Mouse (Mus musculus): ENCODE measurements around the gene Vpreb1. TPM values are rescaled to one million over a fixed set of nuclear protein-coding genes. Genes with fewer than 3 reads are reported as not detected.
"Not testable (repeated sequence)": the region's sequence is repeated elsewhere in the genome, so short reads cannot be mapped to it uniquely, and the experiment has no call there.

Gene Vpreb1
- polyA plus RNA-seq, 1 experiment from 2014 or later, result 1.8 TPM

DNA sequence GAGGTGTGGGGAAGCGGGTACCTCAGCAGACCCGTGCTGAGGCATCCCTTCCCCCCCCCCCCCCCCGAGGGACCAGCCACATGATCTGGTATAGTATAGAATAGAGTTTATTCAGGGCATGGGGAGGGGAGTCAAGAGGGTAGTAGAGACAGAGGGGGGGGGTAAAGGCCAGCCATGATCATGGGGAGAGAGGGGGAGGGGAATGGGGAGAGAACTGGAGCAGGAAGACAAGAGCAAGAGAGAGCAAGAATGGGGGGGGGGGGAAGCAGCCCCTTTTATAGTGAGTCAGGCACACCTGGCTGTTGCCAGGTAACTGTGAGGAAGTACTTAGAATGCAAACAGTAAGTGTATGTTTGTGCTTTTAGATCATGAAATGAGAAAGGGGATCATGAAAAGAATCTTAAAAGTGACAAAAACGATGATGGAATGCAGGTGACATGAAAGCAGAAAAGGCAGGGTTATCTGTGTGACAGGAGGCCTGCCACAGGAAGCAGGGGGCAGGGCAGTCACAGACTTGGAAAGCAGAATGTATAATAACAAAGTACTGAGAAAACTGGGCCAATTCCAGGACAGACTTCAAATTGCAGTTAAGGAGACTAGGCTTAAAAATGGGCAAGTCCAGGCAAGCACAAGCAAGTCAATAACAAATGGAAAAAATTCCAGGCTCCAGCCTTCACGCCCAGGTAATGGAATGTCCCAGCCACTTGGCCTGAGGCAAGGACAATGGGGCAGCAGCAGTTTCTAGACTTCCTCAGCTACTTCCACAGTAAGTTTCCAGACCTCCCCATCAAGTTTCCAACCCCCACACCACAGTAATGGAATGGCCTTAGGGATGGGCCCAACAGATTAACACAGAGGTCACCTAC, 4.7 kb downstream of the Vpreb1 start:
- Histone ChIP-seq H3K4me1 (ENCODE audit: control insufficient read depth, insufficient read depth, low read length) (no peaks in the 10 kb centered on the region), H3K36me3 (replicated peaks; ENCODE audit: control insufficient read depth, insufficient read depth, low read depth, low read length) (no peaks in the 10 kb centered on the region), H3K27ac (replicated peaks; ENCODE audit: low read depth, low read length) (no peak overlapping the region), H3K9ac (replicated peaks; ENCODE audit: low read length) (no peak overlapping the region), H3K4me2 (ENCODE audit: low read depth, low read length) (no peak overlapping the region), H3K9me3 (replicated peaks; ENCODE audit: control insufficient read depth, low read length) (no peaks in the 10 kb centered on the region), H3K27me3 (ENCODE audit: control insufficient read depth, insufficient read depth, low read length) (no peaks in the 10 kb centered on the region), H3K4me3 (ENCODE audit: low read depth, low read length) (no peak overlapping the region)
- DNase-seq (ENCODE audit: low spot score), result peak; percentile 47
- ATAC-seq (replicated peaks; ENCODE audit: insufficient number of reproducible peaks, low FRiP score, low TSS enrichment, low read depth), result no peak
- 39% methylated on average over 4 of the region's 5 CpGs for WGBS

GRCm38 (mm10) chr16:16865217-16865616, 5.4 kb downstream of the Vpreb1 start:
- no peak overlapping the region for H3K27ac ChIP-seq (replicated peaks; ENCODE audit: low read depth, low read length)
- no peaks in the 10 kb centered on the region for H3K4me1 ChIP-seq (ENCODE audit: control insufficient read depth, insufficient read depth, low read length)
- H3K27me3 ChIP-seq (ENCODE audit: control insufficient read depth, insufficient read depth, low read length), result no peaks in the 10 kb centered on the region
- H3K4me3 ChIP-seq (ENCODE audit: low read depth, low read length), result no peak overlapping the region
- no peak overlapping the region for H3K4me2 ChIP-seq (ENCODE audit: low read depth, low read length)
- H3K36me3 ChIP-seq (replicated peaks; ENCODE audit: control insufficient read depth, insufficient read depth, low read depth, low read length), result no peaks in the 10 kb centered on the region
- H3K9me3 ChIP-seq (replicated peaks; ENCODE audit: control insufficient read depth, low read length), result no peaks in the 10 kb centered on the region
- no peak for DNase-seq (ENCODE audit: low spot score)
- no peak overlapping the region for H3K9ac ChIP-seq (replicated peaks; ENCODE audit: low read length)
- no peak for ATAC-seq (replicated peaks; ENCODE audit: insufficient number of reproducible peaks, low FRiP score, low TSS enrichment, low read depth)

DNA sequence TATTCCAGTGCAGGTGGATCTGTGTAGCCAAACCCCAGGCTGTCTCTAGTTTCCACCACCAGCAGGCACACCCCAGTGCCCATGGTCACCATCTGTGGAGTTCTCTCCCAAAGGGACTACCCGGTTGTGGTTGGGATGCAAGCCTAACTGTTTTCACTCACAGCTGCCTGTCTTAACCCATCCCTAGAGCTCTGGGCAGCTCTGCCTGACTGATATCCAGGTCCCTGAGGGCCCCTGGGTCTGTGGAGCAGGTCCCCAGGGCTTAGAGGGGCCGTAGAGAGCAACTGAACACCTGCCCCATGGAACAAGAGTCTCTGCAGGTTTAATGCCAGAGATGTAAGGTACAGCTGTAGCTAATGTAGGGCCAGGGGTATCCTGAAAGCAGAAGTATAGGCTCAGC, 6.7 kb downstream of the Vpreb1 start, which contains the start of gene Igll1:
Igll1 (minus strand) TSS at position 8 of the 400 bp plus-strand sequence.
- H3K36me3 ChIP-seq (replicated peaks; ENCODE audit: control insufficient read depth, insufficient read depth, low read depth, low read length), result no peaks in the 10 kb centered on the region
- WGBS, result 82% methylated on average over 2 of the region's 2 CpGs
- no peaks in the 10 kb centered on the region for H3K4me1 ChIP-seq (ENCODE audit: control insufficient read depth, insufficient read depth, low read length)
- H3K4me3 ChIP-seq (ENCODE audit: low read depth, low read length), result no peak within 1 kb of the TSS
- DNase-seq (ENCODE audit: low spot score) (no peak), ATAC-seq (replicated peaks; ENCODE audit: insufficient number of reproducible peaks, low FRiP score, low TSS enrichment, low read depth) (no peak)
- H3K4me2 ChIP-seq (ENCODE audit: low read depth, low read length), result no peak within 1 kb of the TSS
- no peaks in the 10 kb centered on the region for H3K9me3 ChIP-seq (replicated peaks; ENCODE audit: control insufficient read depth, low read length)
- no peak within 1 kb of the TSS for H3K9ac ChIP-seq (replicated peaks; ENCODE audit: low read length)
- H3K27ac ChIP-seq (replicated peaks; ENCODE audit: low read depth, low read length), result no peak within 1 kb of the TSS
- no peaks in the 10 kb centered on the region for H3K27me3 ChIP-seq (ENCODE audit: control insufficient read depth, insufficient read depth, low read length)

- ATAC-seq (replicated peaks; ENCODE audit: insufficient number of reproducible peaks, low FRiP score, low TSS enrichment, low read depth), result no peak
- H3K9me3 ChIP-seq (replicated peaks; ENCODE audit: control insufficient read depth, low read length), result no peaks in the 10 kb centered on the region
- no peaks in the 10 kb centered on the region for H3K36me3 ChIP-seq (replicated peaks; ENCODE audit: control insufficient read depth, insufficient read depth, low read depth, low read length)
- H3K4me2 ChIP-seq (ENCODE audit: low read depth, low read length), result no peak overlapping the region
- no peak for DNase-seq (ENCODE audit: low spot score)
- H3K4me3 ChIP-seq (ENCODE audit: low read depth, low read length), result no peak overlapping the region
- no peaks in the 10 kb centered on the region for H3K4me1 ChIP-seq (ENCODE audit: control insufficient read depth, insufficient read depth, low read length)
- no peak overlapping the region for H3K27ac ChIP-seq (replicated peaks; ENCODE audit: low read depth, low read length)
- WGBS, result 73% methylated on average over 3 of the region's 3 CpGs
- no peak overlapping the region for H3K9ac ChIP-seq (replicated peaks; ENCODE audit: low read length)
- no peaks in the 10 kb centered on the region for H3K27me3 ChIP-seq (ENCODE audit: control insufficient read depth, insufficient read depth, low read length)
Measured at GRCm38 (mm10) chr16:16862288-16862687, 8.4 kb downstream of the Vpreb1 start.

DNA sequence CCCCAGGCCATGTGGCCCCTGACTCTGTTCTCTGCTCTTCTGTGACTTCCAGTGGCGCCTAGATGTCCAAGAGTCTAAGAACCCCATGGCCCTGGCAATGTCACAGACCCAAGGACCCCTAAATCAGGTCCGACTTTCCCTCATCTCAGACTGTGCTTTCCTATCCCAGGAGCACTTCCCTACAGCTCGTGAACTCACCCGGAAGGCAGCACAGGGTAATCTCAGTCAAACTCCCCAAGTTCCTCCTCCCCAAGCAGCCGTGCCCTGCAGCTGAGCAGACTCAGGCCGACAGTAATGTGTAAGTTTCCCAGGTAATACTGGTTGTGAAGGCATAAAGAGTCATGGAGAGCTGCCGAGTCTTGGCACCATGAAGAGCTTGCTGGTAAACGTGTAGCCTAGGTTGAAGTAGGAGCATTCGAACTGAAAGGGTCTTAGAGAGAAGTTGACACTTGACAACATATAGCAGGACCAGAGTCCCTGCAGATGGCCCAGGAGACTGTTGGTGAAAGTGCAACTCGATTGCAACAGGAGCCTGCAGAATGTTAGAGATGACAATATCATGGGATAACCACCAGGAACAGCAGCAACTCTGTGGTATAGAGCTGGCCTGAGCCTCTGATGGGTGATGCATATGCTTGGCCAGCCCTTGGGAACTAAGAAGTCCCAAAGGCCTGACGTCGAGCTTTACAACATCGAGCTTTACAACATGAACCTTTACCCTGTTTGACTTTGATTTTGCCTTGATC, 13.7 kb downstream of the Vpreb1 start:
- Histone ChIP-seq H3K36me3 (replicated peaks; ENCODE audit: control insufficient read depth, insufficient read depth, low read depth, low read length) (no peaks in the 10 kb centered on the region), H3K9me3 (replicated peaks; ENCODE audit: control insufficient read depth, low read length) (no peaks in the 10 kb centered on the region), H3K27ac (replicated peaks; ENCODE audit: low read depth, low read length) (no peak overlapping the region), H3K4me2 (ENCODE audit: low read depth, low read length) (no peak overlapping the region), H3K27me3 (ENCODE audit: control insufficient read depth, insufficient read depth, low read length) (no peaks in the 10 kb centered on the region), H3K9ac (replicated peaks; ENCODE audit: low read length) (no peak overlapping the region), H3K4me1 (ENCODE audit: control insufficient read depth, insufficient read depth, low read length) (no peaks in the 10 kb centered on the region), H3K4me3 (ENCODE audit: low read depth, low read length) (no peak overlapping the region)
- WGBS, result 73% methylated on average over 13 of the region's 13 CpGs
- no peak for ATAC-seq (replicated peaks; ENCODE audit: insufficient number of reproducible peaks, low FRiP score, low TSS enrichment, low read depth)
- DNase-seq (ENCODE audit: low spot score), result no peak

GRCm38 (mm10) chr16:16856054-16856453, 14.6 kb downstream of the Vpreb1 start:
- not testable (repeated sequence) for H3K4me3 ChIP-seq (ENCODE audit: low read depth, low read length); DNase-seq (ENCODE audit: low spot score); ATAC-seq (replicated peaks; ENCODE audit: insufficient number of reproducible peaks, low FRiP score, low TSS enrichment, low read depth); H3K36me3 ChIP-seq (replicated peaks; ENCODE audit: control insufficient read depth, insufficient read depth, low read depth, low read length); H3K9me3 ChIP-seq (replicated peaks; ENCODE audit: control insufficient read depth, low read length); H3K4me2 ChIP-seq (ENCODE audit: low read depth, low read length); H3K4me1 ChIP-seq (ENCODE audit: control insufficient read depth, insufficient read depth, low read length); H3K9ac ChIP-seq (replicated peaks; ENCODE audit: low read length); H3K27ac ChIP-seq (replicated peaks; ENCODE audit: low read depth, low read length); H3K27me3 ChIP-seq (ENCODE audit: control insufficient read depth, insufficient read depth, low read length)
- 80% methylated on average over 9 of the region's 9 CpGs for WGBS

DNA sequence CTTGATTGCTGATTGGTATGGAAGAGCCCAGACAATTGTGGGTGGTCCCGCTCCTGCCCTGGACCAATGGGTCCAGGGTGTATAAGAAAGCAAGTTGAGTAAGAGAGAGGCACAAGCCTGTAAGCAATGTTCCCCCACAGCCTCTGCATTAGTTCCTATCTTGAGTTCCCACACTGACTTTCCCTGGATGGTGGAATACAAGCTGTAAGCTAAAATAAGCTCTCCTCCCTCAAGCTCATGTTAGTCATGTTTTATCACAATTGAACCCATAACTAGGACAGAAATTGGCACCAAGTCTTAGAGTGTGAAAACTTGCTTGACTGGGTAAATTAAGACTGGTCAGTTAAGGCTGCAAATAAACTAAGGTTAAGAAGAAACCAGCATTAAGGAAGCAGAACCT, 15.1 kb downstream of the Vpreb1 start:
- no peak overlapping the region for H3K9ac ChIP-seq (replicated peaks; ENCODE audit: low read length)
- no peak overlapping the region for H3K4me3 ChIP-seq (ENCODE audit: low read depth, low read length)
- no peaks in the 10 kb centered on the region for H3K36me3 ChIP-seq (replicated peaks; ENCODE audit: control insufficient read depth, insufficient read depth, low read depth, low read length)
- 80% methylated on average over 1 of the region's 1 CpGs for WGBS
- no peaks in the 10 kb centered on the region for H3K4me1 ChIP-seq (ENCODE audit: control insufficient read depth, insufficient read depth, low read length)
- no peaks in the 10 kb centered on the region for H3K9me3 ChIP-seq (replicated peaks; ENCODE audit: control insufficient read depth, low read length)
- ATAC-seq (replicated peaks; ENCODE audit: insufficient number of reproducible peaks, low FRiP score, low TSS enrichment, low read depth), result no peak
- no peak overlapping the region for H3K4me2 ChIP-seq (ENCODE audit: low read depth, low read length)
- DNase-seq (ENCODE audit: low spot score), result no peak
- no peaks in the 10 kb centered on the region for H3K27me3 ChIP-seq (ENCODE audit: control insufficient read depth, insufficient read depth, low read length)
- no peak overlapping the region for H3K27ac ChIP-seq (replicated peaks; ENCODE audit: low read depth, low read length)

GRCm38 (mm10) chr16:16854836-16855235, 15.8 kb downstream of the Vpreb1 start:
- no peaks in the 10 kb centered on the region for H3K9me3 ChIP-seq (replicated peaks; ENCODE audit: control insufficient read depth, low read length)
- no peaks in the 10 kb centered on the region for H3K27me3 ChIP-seq (ENCODE audit: control insufficient read depth, insufficient read depth, low read length)
- ATAC-seq (replicated peaks; ENCODE audit: insufficient number of reproducible peaks, low FRiP score, low TSS enrichment, low read depth) (no peak), DNase-seq (ENCODE audit: low spot score) (peak; percentile 65)
- H3K4me1 ChIP-seq (ENCODE audit: control insufficient read depth, insufficient read depth, low read length), result no peaks in the 10 kb centered on the region
- no peak overlapping the region for H3K9ac ChIP-seq (replicated peaks; ENCODE audit: low read length)
- H3K4me3 ChIP-seq (ENCODE audit: low read depth, low read length), result no peak overlapping the region
- no peak overlapping the region for H3K27ac ChIP-seq (replicated peaks; ENCODE audit: low read depth, low read length)
- no peaks in the 10 kb centered on the region for H3K36me3 ChIP-seq (replicated peaks; ENCODE audit: control insufficient read depth, insufficient read depth, low read depth, low read length)
- WGBS, result 37% methylated on average over 6 of the region's 6 CpGs
- no peak overlapping the region for H3K4me2 ChIP-seq (ENCODE audit: low read depth, low read length)

Measured in embryonic facial prominence, embryonic 11.5 days (tissue).